Mouse (Mus musculus): Measurements from ENCODE around the gene Igf1. TPM values are rescaled to one million over a fixed set of nuclear protein-coding genes. Genes with fewer than 3 reads are reported as not detected.

The Igf1 gene
- polyA plus RNA-seq, 1 experiment from 2014 or later, result 23.7 TPM

GRCm38 (mm10) chr10:87872854-87873253 lies 14.8 kb downstream of the Igf1 start:
- DNase-seq (ENCODE audit: low spot score) (no peak), ATAC-seq (replicated peaks; ENCODE audit: low FRiP score) (no peak)
- 46% methylated on average over 5 of the region's 5 CpGs for WGBS
- Histone ChIP-seq H3K4me1 (replicated peaks; ENCODE audit: control insufficient read depth, insufficient read depth, low read length) (0 out of 2 replicates have a peak, but pooled peaks cover 2% of the 10 kb centered on the region), H3K36me3 (ENCODE audit: control insufficient read depth, insufficient read depth, low read length) (no peaks in the 10 kb centered on the region), H3K4me3 (ENCODE audit: low read depth, low read length) (no peak overlapping the region), H3K27ac (ENCODE audit: low read depth, low read length) (no peak overlapping the region), H3K27me3 (ENCODE audit: control insufficient read depth, insufficient read depth, low read length) (no peaks in the 10 kb centered on the region), H3K9me3 (ENCODE audit: control insufficient read depth, low read length) (no peaks in the 10 kb centered on the region), H3K4me2 (ENCODE audit: low read depth, low read length, severe bottlenecking) (no peak overlapping the region), H3K9ac (ENCODE audit: low read length) (no peak overlapping the region)

GRCm38 (mm10) chr10:87873516-87873915 lies 15.5 kb downstream of the Igf1 start:
- Histone ChIP-seq H3K9ac (ENCODE audit: low read length) (no peak overlapping the region), H3K27ac (ENCODE audit: low read depth, low read length) (no peak overlapping the region), H3K4me3 (ENCODE audit: low read depth, low read length) (no peak overlapping the region), H3K9me3 (ENCODE audit: control insufficient read depth, low read length) (no peaks in the 10 kb centered on the region), H3K27me3 (ENCODE audit: control insufficient read depth, insufficient read depth, low read length) (no peaks in the 10 kb centered on the region), H3K4me1 (replicated peaks; ENCODE audit: control insufficient read depth, insufficient read depth, low read length) (0 out of 2 replicates have a peak, but pooled peaks cover 2% of the 10 kb centered on the region), H3K4me2 (ENCODE audit: low read depth, low read length, severe bottlenecking) (no peak overlapping the region), H3K36me3 (ENCODE audit: control insufficient read depth, insufficient read depth, low read length) (no peaks in the 10 kb centered on the region)
- no peak for DNase-seq (ENCODE audit: low spot score)
- WGBS, result 97% methylated on average over 3 of the region's 3 CpGs
- no peak for ATAC-seq (replicated peaks; ENCODE audit: low FRiP score)

GRCm38 (mm10) chr10:87880071-87880785 lies 22.2 kb downstream of the Igf1 start:
- WGBS, result 92% methylated on average over 7 of the region's 7 CpGs
- no peak for ATAC-seq (replicated peaks; ENCODE audit: low FRiP score)

GRCm38 (mm10) chr10:87885326-87886040 lies 27.4 kb downstream of the Igf1 start:
- ATAC-seq (replicated peaks; ENCODE audit: low FRiP score) (no peak), DNase-seq (ENCODE audit: low spot score) (no peak)
- Histone ChIP-seq H3K4me2 (ENCODE audit: low read depth, low read length, severe bottlenecking) (no peak overlapping the region), H3K4me3 (ENCODE audit: low read depth, low read length) (no peak overlapping the region), H3K27ac (ENCODE audit: low read depth, low read length) (no peak overlapping the region), H3K36me3 (ENCODE audit: control insufficient read depth, insufficient read depth, low read length) (no peaks in the 10 kb centered on the region), H3K9ac (ENCODE audit: low read length) (no peak overlapping the region), H3K27me3 (ENCODE audit: control insufficient read depth, insufficient read depth, low read length) (no peaks in the 10 kb centered on the region), H3K9me3 (ENCODE audit: control insufficient read depth, low read length) (no peaks in the 10 kb centered on the region), H3K4me1 (replicated peaks; ENCODE audit: control insufficient read depth, insufficient read depth, low read length) (no peaks in the 10 kb centered on the region)
- 93% methylated on average over 2 of the region's 2 CpGs for WGBS

More at GRCm38 (mm10) chr10:87880071-87880785, 22.2 kb downstream of the Igf1 start:
- H3K4me3 ChIP-seq (ENCODE audit: low read depth, low read length), result no peak overlapping the region
- H3K4me1 ChIP-seq (replicated peaks; ENCODE audit: control insufficient read depth, insufficient read depth, low read length), result no peaks in the 10 kb centered on the region
- H3K4me2 ChIP-seq (ENCODE audit: low read depth, low read length, severe bottlenecking), result no peak overlapping the region
- H3K36me3 ChIP-seq (ENCODE audit: control insufficient read depth, insufficient read depth, low read length), result no peaks in the 10 kb centered on the region
- H3K9ac ChIP-seq (ENCODE audit: low read length), result no peak overlapping the region
- no peak overlapping the region for H3K27ac ChIP-seq (ENCODE audit: low read depth, low read length)
- no peaks in the 10 kb centered on the region for H3K9me3 ChIP-seq (ENCODE audit: control insufficient read depth, low read length)
- no peaks in the 10 kb centered on the region for H3K27me3 ChIP-seq (ENCODE audit: control insufficient read depth, insufficient read depth, low read length)
- no peak for DNase-seq (ENCODE audit: low spot score)

GRCm38 (mm10) chr10:87889850-87890249 lies 31.8 kb downstream of the Igf1 start:
- Histone ChIP-seq H3K4me1 (replicated peaks; ENCODE audit: control insufficient read depth, insufficient read depth, low read length) (no peaks in the 10 kb centered on the region), H3K36me3 (ENCODE audit: control insufficient read depth, insufficient read depth, low read length) (no peaks in the 10 kb centered on the region), H3K9me3 (ENCODE audit: control insufficient read depth, low read length) (no peaks in the 10 kb centered on the region), H3K27ac (ENCODE audit: low read depth, low read length) (no peak overlapping the region), H3K27me3 (ENCODE audit: control insufficient read depth, insufficient read depth, low read length) (no peaks in the 10 kb centered on the region), H3K4me3 (ENCODE audit: low read depth, low read length) (no peak overlapping the region), H3K9ac (ENCODE audit: low read length) (no peak overlapping the region), H3K4me2 (ENCODE audit: low read depth, low read length, severe bottlenecking) (no peak overlapping the region)
- no peak for ATAC-seq (replicated peaks; ENCODE audit: low FRiP score)
- no peak for DNase-seq (ENCODE audit: low spot score)

- no peaks in the 10 kb centered on the region for H3K36me3 ChIP-seq (ENCODE audit: control insufficient read depth, insufficient read depth, low read length)
- ATAC-seq (replicated peaks; ENCODE audit: low FRiP score), result no peak
- no peaks in the 10 kb centered on the region for H3K27me3 ChIP-seq (ENCODE audit: control insufficient read depth, insufficient read depth, low read length)
- no peak overlapping the region for H3K4me2 ChIP-seq (ENCODE audit: low read depth, low read length, severe bottlenecking)
- no peak overlapping the region for H3K9ac ChIP-seq (ENCODE audit: low read length)
- no peaks in the 10 kb centered on the region for H3K9me3 ChIP-seq (ENCODE audit: control insufficient read depth, low read length)
- DNase-seq (ENCODE audit: low spot score), result no peak
- no peak overlapping the region for H3K27ac ChIP-seq (ENCODE audit: low read depth, low read length)
- H3K4me3 ChIP-seq (ENCODE audit: low read depth, low read length), result no peak overlapping the region
- no peaks in the 10 kb centered on the region for H3K4me1 ChIP-seq (replicated peaks; ENCODE audit: control insufficient read depth, insufficient read depth, low read length)
Measured at GRCm38 (mm10) chr10:87892256-87892655, 34.2 kb downstream of the Igf1 start.

- no peak overlapping the region for H3K4me3 ChIP-seq (ENCODE audit: low read depth, low read length)
- DNase-seq (ENCODE audit: low spot score) (no peak), ATAC-seq (replicated peaks; ENCODE audit: low FRiP score) (no peak)
- no peaks in the 10 kb centered on the region for H3K36me3 ChIP-seq (ENCODE audit: control insufficient read depth, insufficient read depth, low read length)
- H3K4me2 ChIP-seq (ENCODE audit: low read depth, low read length, severe bottlenecking), result no peak overlapping the region
- H3K9ac ChIP-seq (ENCODE audit: low read length), result no peak overlapping the region
- 85% methylated on average over 1 of the region's 1 CpGs for WGBS
- H3K27me3 ChIP-seq (ENCODE audit: control insufficient read depth, insufficient read depth, low read length), result no peaks in the 10 kb centered on the region
- no peaks in the 10 kb centered on the region for H3K9me3 ChIP-seq (ENCODE audit: control insufficient read depth, low read length)
- H3K4me1 ChIP-seq (replicated peaks; ENCODE audit: control insufficient read depth, insufficient read depth, low read length), result no peaks in the 10 kb centered on the region
- H3K27ac ChIP-seq (ENCODE audit: low read depth, low read length), result no peak overlapping the region
Measured at GRCm38 (mm10) chr10:87893272-87893671, 35.2 kb downstream of the Igf1 start.

- WGBS, result 88% methylated on average over 4 of the region's 4 CpGs
- DNase-seq (ENCODE audit: low spot score), result no peak
- no peak for ATAC-seq (replicated peaks; ENCODE audit: low FRiP score)
Measured at GRCm38 (mm10) chr10:87894461-87895120, 36.5 kb downstream of the Igf1 start.

More at GRCm38 (mm10) chr10:87894461-87895120, 36.5 kb downstream of the Igf1 start:
- no peak overlapping the region for H3K9ac ChIP-seq (ENCODE audit: low read length)
- H3K4me2 ChIP-seq (ENCODE audit: low read depth, low read length, severe bottlenecking), result no peak overlapping the region
- no peak overlapping the region for H3K27ac ChIP-seq (ENCODE audit: low read depth, low read length)
- no peaks in the 10 kb centered on the region for H3K36me3 ChIP-seq (ENCODE audit: control insufficient read depth, insufficient read depth, low read length)
- H3K4me1 ChIP-seq (replicated peaks; ENCODE audit: control insufficient read depth, insufficient read depth, low read length), result no peaks in the 10 kb centered on the region
- H3K4me3 ChIP-seq (ENCODE audit: low read depth, low read length), result no peak overlapping the region
- H3K27me3 ChIP-seq (ENCODE audit: control insufficient read depth, insufficient read depth, low read length), result no peaks in the 10 kb centered on the region
- no peaks in the 10 kb centered on the region for H3K9me3 ChIP-seq (ENCODE audit: control insufficient read depth, low read length)

All from forebrain, embryonic 11.5 days (tissue).